Mouse (Mus musculus) forebrain, postnatal 0 days (tissue): ENCODE results near the gene Myo15. TPM values are rescaled to one million over a fixed set of nuclear protein-coding genes. Genes with fewer than 3 reads are reported as not detected.
A peak's percentile ranks its signal among the peaks of the same experiment; 100 is the strongest.

Experiments used
- ATAC-seq: fragments of 200-750 bp; cut with Nextera tagmentation; 2 replicates; pipeline ENCODE4 v1.8.0; 2017; ENCODE audit warnings: mild to moderate bottlenecking, moderate library complexity
- DNase-seq: peaks from one replicate; pipeline ENCODE4 v3.0.0-alpha.2; 2015
- H3K27ac ChIP-seq: fragments of 300-500 bp; sonication (generic); 2 replicates; pipeline ENCODE4 v1.5.1; 2014; ENCODE audit warnings: low read depth, mild to moderate bottlenecking, antibody characterized with exemption, low read length, moderate library complexity, mixed read lengths
- H3K27me3 ChIP-seq: fragments of 300-500 bp; sonication (generic); 2 replicates; pipeline ENCODE4 v1.6.1; 2014; ENCODE audit warnings: mild to moderate bottlenecking, low read length, mixed read lengths; ENCODE audit not compliant: insufficient read depth
- H3K36me3 ChIP-seq: fragments of 300-500 bp; sonication (generic); 2 replicates; pipeline ENCODE4 v1.6.1; 2014; ENCODE audit warnings: mild to moderate bottlenecking, moderate library complexity; ENCODE audit not compliant: insufficient read depth
- H3K4me1 ChIP-seq: fragments of 300-500 bp; sonication (generic); 2 replicates; pipeline ENCODE4 v1.6.1; 2014; ENCODE audit warnings: antibody characterized with exemption; ENCODE audit not compliant: insufficient read depth
- H3K4me2 ChIP-seq: fragments of 300-500 bp; sonication (generic); 2 replicates; pipeline ENCODE4 v1.6.1; 2014; ENCODE audit warnings: low read depth, mild to moderate bottlenecking, moderate library complexity
- H3K4me3 ChIP-seq: fragments of 300-500 bp; sonication (generic); 2 replicates; pipeline ENCODE4 v1.5.1; 2014; ENCODE audit warnings: low read depth, low read length, mixed read lengths
- H3K9ac ChIP-seq: fragments of 300-500 bp; sonication (generic); 2 replicates; pipeline ENCODE4 v1.6.1; 2014; ENCODE audit warnings: mild to moderate bottlenecking
- H3K9me3 ChIP-seq: fragments of 300-500 bp; sonication (generic); 2 replicates; pipeline ENCODE4 v1.6.1; 2016; ENCODE audit warnings: low read length
- CTCF ChIP-seq: sonication (generic); IDR thresholded peaks from 2 replicates; pipeline ENCODE4 v1.5.1; 2016; ENCODE audit warnings: antibody characterized with exemption, control low read depth, low read depth
- WGBS: fragments of 180-500 bp; shearing (Covaris S2); extraction: QIAGEN DNeasy Blood & Tissue Kit; methylation state at CpG from one replicate; pipeline ENCODE4 v1.1.7; 2014; 5-methylcytosine and 5-hydroxymethylcytosine counted together
- polyA plus RNA-seq: library from polyadenylated mRNA; unstranded; fragments of >200 nt; fragmentation: Nextera tagmentation; extraction: Ambion mirVana; gene quantifications from 2 replicates; pipeline ENCODE4 v1.2.1, GENCODE M21; 2015
- total RNA-seq: library from RNA; depleted of rRNA; stranded (reverse); fragments of >200 nt; gene quantifications from 2 replicates; pipeline ENCODE4 v1.2.3, GENCODE M21; 2014

Myo15 gene
- total and polyA plus RNA-seq, 2 experiments from 2014 or later: 0.13 to 0.24 TPM

- Histone ChIP-seq H3K9me3 (no peaks in the 10 kb centered on the region), H3K9ac (peak overlapping the region; percentile 77), H3K4me3 (peak overlapping the region; percentile 84), H3K4me1 (peaks cover 18% of the 10 kb centered on the region), H3K36me3 (no peaks in the 10 kb centered on the region), H3K27ac (peak overlapping the region; percentile 98), H3K27me3 (no peaks in the 10 kb centered on the region), H3K4me2 (peak overlapping the region; percentile 94)
- DNase-seq: peak; percentile 95
- TF ChIP-seq CTCF: peak; percentile 64
- 1% methylated on average over 37 of the region's 37 CpGs for WGBS
- ATAC-seq: peak; percentile 79
Measured at GRCm38 (mm10) chr11:60536859-60537467, 67.8 kb downstream of the Myo15 start.

DNA sequence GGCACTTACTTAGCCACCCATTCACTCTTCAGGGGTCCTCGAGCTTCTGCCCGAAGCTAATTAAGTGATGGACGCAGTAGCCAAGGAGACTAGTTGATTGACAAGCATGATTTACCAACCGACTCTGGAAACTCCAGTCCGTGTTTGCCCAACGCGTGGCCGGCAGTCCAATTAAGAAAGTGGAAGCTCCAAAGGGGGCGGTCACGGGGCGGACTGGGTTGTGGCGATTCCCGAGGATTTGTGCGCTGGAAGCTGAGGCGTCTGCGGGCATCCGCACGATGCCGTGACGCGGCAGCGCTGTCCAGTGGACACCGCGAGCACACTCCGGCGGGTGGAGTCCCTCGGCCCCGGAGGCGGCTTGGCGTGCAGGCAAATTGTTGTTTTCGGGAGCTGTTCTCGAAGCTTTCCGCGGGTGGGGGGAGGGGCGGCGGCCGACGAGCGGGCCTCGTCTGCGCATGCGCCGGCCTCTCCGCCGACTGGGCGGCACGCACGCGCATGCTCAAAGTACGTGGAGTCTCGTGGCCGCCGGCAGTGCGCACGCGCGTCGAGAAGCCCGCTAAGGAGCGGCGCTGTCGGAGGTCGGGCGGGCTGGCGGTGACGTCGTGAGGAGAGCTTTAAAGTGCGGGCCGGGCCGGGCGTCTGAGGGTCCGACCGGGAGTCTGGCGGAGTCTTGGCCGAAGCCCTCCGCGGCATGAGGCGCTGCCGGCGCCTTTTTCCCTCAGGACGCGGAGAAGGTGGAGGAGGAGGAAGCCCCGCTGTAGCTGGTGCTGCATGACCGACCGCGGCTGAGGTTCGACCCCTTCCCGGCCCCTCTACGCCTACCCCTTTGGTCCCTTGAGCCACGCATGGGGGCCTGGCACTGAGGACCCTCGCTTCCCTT, 68.6 kb downstream of the Myo15 start:
- peak; percentile 92 for ATAC-seq
- peak; percentile 26; the same call in 1 of the 2 replicates for TF ChIP-seq CTCF
- WGBS: under 1% methylated on average over 88 of the region's 91 CpGs

GRCm38 (mm10) chr11:60538371-60539281, 69.5 kb downstream of the Myo15 start:
- no peak for TF ChIP-seq CTCF
- Histone ChIP-seq H3K36me3 (0 out of 2 replicates have a peak, but pooled peaks cover 5% of the 10 kb centered on the region), H3K9ac (peak overlapping the region; percentile 77), H3K4me1 (peaks cover 18% of the 10 kb centered on the region), H3K4me3 (peak overlapping the region; percentile 84), H3K9me3 (no peaks in the 10 kb centered on the region), H3K4me2 (peak overlapping the region; percentile 94), H3K27ac (peak overlapping the region; percentile 98), H3K27me3 (no peaks in the 10 kb centered on the region)
- ATAC-seq (peak; percentile 0; the same call in 1 of the 2 replicates), DNase-seq (peak; percentile 20)
- WGBS: under 1% methylated on average over 90 of the region's 93 CpGs

More for the DNA sequence above, 68.6 kb downstream of the Myo15 start:
- Histone ChIP-seq H3K4me3 (peak overlapping the region; percentile 84), H3K27me3 (no peaks in the 10 kb centered on the region), H3K27ac (peak overlapping the region; percentile 98), H3K4me2 (peak overlapping the region; percentile 94), H3K9me3 (no peaks in the 10 kb centered on the region), H3K36me3 (0 out of 2 replicates have a peak, but pooled peaks cover 4% of the 10 kb centered on the region), H3K4me1 (peaks cover 18% of the 10 kb centered on the region), H3K9ac (peak overlapping the region; percentile 77)
- peak; percentile 98 for DNase-seq

GRCm38 (mm10) chr11:60539540-60539939, 70.4 kb downstream of the Myo15 start:
- TF ChIP-seq CTCF: no peak
- H3K9me3 ChIP-seq: no peaks in the 10 kb centered on the region
- peak overlapping the region; percentile 77 for H3K9ac ChIP-seq
- ATAC-seq: no peak
- no peak overlapping the region for H3K27ac ChIP-seq
- WGBS: 2% methylated on average over 2 of the region's 2 CpGs
- H3K4me3 ChIP-seq: peak overlapping the region; percentile 84
- H3K36me3 ChIP-seq: 0 out of 2 replicates have a peak, but pooled peaks cover 5% of the 10 kb centered on the region
- peaks cover 18% of the 10 kb centered on the region for H3K4me1 ChIP-seq
- H3K27me3 ChIP-seq: no peaks in the 10 kb centered on the region
- no peak for DNase-seq
- H3K4me2 ChIP-seq: peak overlapping the region; percentile 94

- Histone ChIP-seq H3K27ac (no peak overlapping the region), H3K9ac (peak overlapping the region; percentile 28; the same call in 1 of the 2 replicates), H3K4me2 (peak overlapping the region; percentile 94), H3K4me1 (peaks cover 18% of the 10 kb centered on the region), H3K27me3 (no peaks in the 10 kb centered on the region), H3K36me3 (0 out of 2 replicates have a peak, but pooled peaks cover 5% of the 10 kb centered on the region), H3K4me3 (peak overlapping the region; percentile 29), H3K9me3 (no peaks in the 10 kb centered on the region)
- TF ChIP-seq CTCF: no peak
- 4% methylated on average over 4 of the region's 4 CpGs for WGBS
- ATAC-seq (no peak), DNase-seq (peak; percentile 4)
Measured at GRCm38 (mm10) chr11:60540002-60540610, 71.0 kb downstream of the Myo15 start.

- H3K9ac ChIP-seq: no peak overlapping the region
- TF ChIP-seq CTCF: no peak
- H3K4me2 ChIP-seq: peak overlapping the region; percentile 94
- WGBS: 72% methylated on average over 2 of the region's 2 CpGs
- no peak overlapping the region; the same call in 1 of the 2 replicates for H3K4me3 ChIP-seq
- H3K27me3 ChIP-seq: no peaks in the 10 kb centered on the region
- H3K9me3 ChIP-seq: no peaks in the 10 kb centered on the region
- peaks cover 18% of the 10 kb centered on the region for H3K4me1 ChIP-seq
- DNase-seq (no peak), ATAC-seq (no peak)
- H3K27ac ChIP-seq: no peak overlapping the region
- 0 out of 2 replicates have a peak, but pooled peaks cover 5% of the 10 kb centered on the region for H3K36me3 ChIP-seq
Measured at GRCm38 (mm10) chr11:60540761-60541160, 71.6 kb downstream of the Myo15 start.
